Mouse (Mus musculus) ES-CJ7 (cell line): ENCODE measurements around the gene Vmn2r33.
"Not testable (repeated sequence)": the region's sequence is repeated elsewhere in the genome, so short reads cannot be mapped to it uniquely, and the experiment has no call there.

ENCODE experiments used
- DNase-seq: peaks from one replicate; pipeline ENCODE4 v3.0.0; 2011; ENCODE audit warnings: low read depth, low spot score

Gene Vmn2r33

GRCm38 (mm10) chr7:7566686-7567085 is at the start of gene Vmn2r33:
Gene Vmn2r33, minus strand, starts transcription at chr7:7566786.
- not testable (repeated sequence) for DNase-seq
